Mouse (Mus musculus) subcutaneous adipose tissue, adult 2 months (tissue): ENCODE data around the gene Lbhd1. TPM values are rescaled to one million over a fixed set of nuclear protein-coding genes. Genes with fewer than 3 reads are reported as not detected.

Experiments
- polyA plus RNA-seq: library from polyadenylated mRNA; depleted of rRNA; stranded (reverse); fragments of >200 nt; gene quantifications from 2 replicates; pipeline ENCODE4 v1.2.3, GENCODE M21; 2012; ENCODE audit warnings: low replicate concordance; rRNA removed

Gene Lbhd1
- 2.7 and 4.3 TPM in 2 replicates for polyA plus RNA-seq

GRCm38 (mm10) chr19:8883616-8884015 is at the start of gene Lbhd1, which contains the start of gene Gm49403:
TSS of gene Lbhd1 (plus strand) at chr19:8883732.
TSS of gene Gm49403 (plus strand) at chr19:8883930.

GRCm38 (mm10) chr19:8837251-8837791 is 46.2 kb upstream of the Lbhd1 start, which contains the start of gene Bscl2:
TSS of gene Bscl2 (plus strand) at chr19:8837467.

GRCm38 (mm10) chr19:8839103-8839907 is 44.2 kb upstream of the Lbhd1 start, which contains the start of gene Gng3:
TSS of gene Gng3 (minus strand) at chr19:8839194.

GRCm38 (mm10) chr19:8850402-8850901 is 33.1 kb upstream of the Lbhd1 start, which contains the start of gene Lrrn4cl:
TSS of gene Lrrn4cl (plus strand) at chr19:8850768.

DNA sequence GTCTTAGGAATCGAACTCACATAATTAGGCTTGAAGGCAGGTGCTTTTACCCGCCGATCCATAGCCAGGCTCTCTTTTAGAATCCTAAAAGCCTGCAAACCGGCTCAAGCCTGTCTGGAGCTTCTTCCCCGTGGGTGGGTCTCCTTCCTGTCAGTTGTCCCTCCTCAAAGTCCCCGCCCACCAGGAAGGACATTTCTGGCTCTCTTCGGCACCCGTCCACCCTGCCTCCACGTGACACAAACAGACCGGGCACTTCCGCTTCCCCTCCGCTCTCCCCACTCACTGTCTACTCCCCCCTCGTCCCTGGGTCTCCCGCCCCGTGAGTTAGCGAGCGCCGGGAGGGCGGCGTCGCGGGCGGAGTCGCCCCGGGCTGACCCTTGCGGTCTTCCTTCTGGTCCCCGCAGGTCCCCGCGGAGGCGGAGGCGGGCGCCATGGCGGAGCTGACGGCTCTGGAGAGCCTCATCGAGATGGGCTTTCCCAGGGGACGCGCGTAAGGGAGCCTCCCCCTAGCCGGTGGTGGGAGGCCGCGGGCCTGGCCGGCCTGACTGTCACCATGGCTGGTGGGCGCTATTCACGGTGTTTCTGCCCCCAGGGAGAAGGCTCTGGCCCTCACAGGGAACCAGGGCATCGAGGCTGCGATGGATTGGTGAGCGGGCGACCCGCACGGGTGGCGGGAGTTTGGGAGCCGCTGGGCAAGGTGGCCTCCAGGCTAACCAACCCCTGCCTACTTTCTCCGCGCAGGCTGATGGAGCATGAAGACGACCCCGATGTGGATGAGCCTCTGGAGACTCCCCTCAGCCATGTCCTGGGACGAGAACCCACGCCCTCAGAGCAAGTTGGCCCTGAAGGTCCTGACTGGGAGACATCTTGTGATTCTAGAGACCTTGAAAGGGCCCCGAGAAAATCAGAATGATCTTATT is 12.0 kb upstream of the Lbhd1 start, which contains the start of gene Ubxn1:
TSS of gene Ubxn1 (plus strand) at position 230 of the 920 bp plus-strand sequence.

DNA sequence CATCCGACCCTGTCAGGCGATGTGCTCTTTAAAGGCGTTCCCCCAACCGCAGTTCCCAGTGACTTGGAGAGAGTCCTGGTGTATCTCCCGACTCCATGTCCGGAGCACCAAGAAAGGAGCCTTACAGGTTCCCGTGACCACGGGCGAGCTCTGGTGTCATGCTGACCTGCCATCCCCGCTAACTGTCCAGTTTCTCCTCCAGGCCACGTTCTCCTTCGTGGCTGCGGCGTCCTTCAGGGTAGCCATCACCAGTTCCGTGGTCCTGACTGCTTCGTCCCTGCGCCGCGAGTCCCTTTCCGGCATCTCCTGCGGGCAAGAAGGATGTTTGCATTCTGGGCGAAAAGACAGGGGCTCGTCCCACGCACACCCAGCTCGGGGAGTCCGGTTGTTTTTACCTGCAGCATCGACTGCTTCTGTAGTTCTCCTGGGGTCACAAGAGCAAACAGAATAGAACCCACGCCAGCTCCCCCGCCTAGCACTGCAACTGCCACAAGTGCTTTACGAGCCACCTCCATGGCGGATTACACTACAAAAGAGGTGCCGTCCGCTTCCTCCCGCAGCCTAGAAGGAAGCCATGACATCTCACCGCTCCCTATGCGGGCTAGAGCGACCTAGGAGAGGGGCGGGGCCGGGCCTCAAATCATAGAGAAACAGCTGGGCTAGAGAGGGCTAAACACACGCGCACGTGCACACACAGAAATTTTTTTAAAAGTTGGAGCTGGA is 3.1 kb upstream of the Lbhd1 start, which contains the start of gene Uqcc3:
TSS of gene Uqcc3 (minus strand) at position 613 of the 723 bp plus-strand sequence.

DNA sequence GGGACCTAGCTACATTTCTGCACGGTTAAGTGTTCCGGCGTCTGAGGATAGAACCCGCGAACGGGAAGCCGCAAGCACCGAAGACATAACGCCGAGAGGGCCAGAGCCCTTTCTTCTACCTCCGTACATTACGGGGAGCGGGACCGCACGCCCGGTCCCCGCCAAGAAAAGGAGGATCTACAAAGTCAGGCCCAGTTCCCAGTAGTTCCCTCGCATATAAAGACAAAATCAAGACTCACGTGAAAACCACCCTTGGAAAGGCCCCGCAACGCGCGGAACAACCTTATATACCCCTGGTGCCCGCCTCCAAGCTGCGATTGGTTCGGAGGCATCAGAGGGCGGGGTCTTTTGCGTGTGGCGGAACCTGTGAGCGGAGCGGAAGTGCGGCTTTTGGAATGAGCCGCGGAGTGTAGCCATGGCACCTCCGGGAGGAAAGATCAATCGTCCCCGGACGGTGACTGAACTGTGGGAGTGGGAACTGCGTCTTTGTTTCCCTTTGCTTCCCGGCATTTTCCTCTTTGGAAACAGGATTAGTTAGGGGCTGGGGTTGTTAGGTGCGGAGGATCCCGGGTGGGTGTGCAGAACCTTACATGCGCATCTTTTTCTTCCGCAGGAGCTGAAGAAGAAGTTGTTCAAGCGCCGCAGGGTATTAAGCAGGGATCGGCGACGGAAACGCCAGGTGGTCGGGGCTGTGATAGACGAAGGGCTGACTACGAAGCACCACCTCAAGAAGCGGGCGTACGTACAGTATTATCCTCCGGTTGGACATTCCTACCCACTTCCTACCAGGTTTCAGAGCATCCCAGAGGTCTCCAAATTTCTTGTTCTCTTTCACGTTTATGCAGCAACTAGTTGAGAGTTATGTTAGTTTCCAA is 5.2 kb downstream of the Lbhd1 start, which contains the start of the genes 1810009A15Rik and Gm49416:
TSS of gene 1810009A15Rik (plus strand) at position 343 of the 875 bp plus-strand sequence.
TSS of gene Gm49416 (plus strand) at position 416 of the 875 bp plus-strand sequence.

GRCm38 (mm10) chr19:8892829-8893766 is 9.6 kb downstream of the Lbhd1 start, which contains the start of gene Ints5:
TSS of gene Ints5 (plus strand) at chr19:8893005.

GRCm38 (mm10) chr19:8897865-8898495 is 14.4 kb downstream of the Lbhd1 start, which contains the start of gene Ganab:
TSS of gene Ganab (plus strand) at chr19:8898071.

GRCm38 (mm10) chr19:8920073-8920736 is 36.7 kb downstream of the Lbhd1 start, which contains the start of gene B3gat3:
TSS of gene B3gat3 (plus strand) at chr19:8920374.

DNA sequence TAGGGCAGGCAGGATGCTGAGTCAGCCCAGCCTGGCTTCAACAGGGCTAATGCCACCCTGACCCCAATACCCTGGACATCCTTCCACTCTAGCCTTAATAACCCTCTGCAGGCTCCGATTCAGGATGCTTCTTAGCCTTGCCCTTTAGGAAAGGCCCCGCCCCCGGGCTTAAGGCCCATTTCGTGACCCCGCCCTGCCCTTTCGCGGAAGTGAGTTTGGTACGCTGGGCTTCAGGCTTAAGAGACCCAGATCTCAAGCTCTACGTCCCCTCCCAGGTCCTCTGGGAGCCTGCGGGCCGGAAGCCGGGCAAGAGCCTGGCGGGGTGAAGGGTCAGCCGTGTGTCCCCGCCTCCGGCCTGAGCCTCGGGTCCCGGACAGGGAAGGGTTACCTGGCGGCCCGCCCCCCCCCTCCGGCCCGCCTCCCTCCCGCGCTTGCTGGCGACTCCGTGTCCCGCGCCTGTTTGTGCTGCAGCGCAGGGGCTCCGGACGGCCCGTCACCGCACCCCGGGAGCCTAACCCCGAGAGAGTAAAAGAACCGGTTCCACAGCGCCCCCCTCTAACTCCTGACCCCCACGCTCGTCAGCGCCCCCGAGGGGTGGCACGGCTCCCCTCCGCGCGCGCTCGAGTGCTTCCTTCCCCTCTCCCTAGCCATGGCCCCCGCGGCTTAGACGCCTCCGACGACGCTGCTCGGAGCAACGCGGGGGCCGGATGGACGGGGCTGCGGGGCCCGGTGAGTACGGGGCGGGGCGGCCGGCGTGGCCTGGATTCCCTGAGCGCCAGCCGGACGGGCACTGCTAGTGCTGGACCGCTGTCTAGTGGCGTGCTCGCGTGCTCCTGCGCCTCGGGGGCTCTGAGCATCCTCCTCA is 45.9 kb downstream of the Lbhd1 start, which contains the start of the genes Rom1 and Eml3:
TSS of gene Rom1 (minus strand) at position 133 of the 865 bp plus-strand sequence.
TSS of gene Eml3 (plus strand) at position 329 of the 865 bp plus-strand sequence.

GRCm38 (mm10) chr19:8941515-8942217 is 58.1 kb downstream of the Lbhd1 start, which contains the start of gene Mta2:
TSS of gene Mta2 (plus strand) at chr19:8941875.

